Mouse (Mus musculus) 3T3-L1 (cell line): Measurements from ENCODE around the gene Ube2e3.

Experiments
- DNase-seq: peaks from one replicate; pipeline ENCODE4 v3.0.0-alpha.2; 2015; ENCODE audit warnings: low read depth, low spot score

The Ube2e3 gene

DNA sequence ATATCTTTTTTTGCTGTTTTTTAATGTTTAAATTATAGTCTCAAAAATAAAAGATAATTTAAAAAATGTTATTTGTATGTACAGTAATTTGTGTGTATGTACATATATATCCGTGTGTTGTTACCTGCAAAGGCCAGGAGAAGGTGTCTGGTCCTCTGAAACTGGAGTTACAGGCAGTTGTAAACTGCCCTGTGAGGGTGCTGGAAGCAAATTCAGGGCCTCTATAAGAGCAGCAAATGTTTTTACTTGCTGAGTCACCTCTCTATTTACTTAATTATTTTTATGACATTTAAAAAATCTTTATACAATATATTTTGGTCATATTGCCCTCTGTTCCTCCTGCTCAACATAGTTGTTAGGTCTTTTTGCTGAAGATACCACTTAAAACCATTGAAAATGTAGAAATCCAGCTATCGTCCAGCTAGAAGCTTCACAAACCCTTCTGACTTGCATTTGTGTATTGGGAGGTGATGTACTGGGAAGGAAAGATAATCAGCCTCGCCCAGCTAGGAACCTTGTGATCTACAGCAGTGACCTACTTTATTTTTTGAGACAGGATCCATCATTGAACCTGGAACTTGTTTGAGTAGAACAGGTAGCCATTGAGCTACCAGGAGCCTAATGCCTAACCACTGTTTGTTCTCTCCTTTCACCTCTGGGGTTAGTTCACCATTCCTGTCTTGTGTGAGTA lies 15.0 kb downstream of the Ube2e3 start:
- no peak for DNase-seq

DNA sequence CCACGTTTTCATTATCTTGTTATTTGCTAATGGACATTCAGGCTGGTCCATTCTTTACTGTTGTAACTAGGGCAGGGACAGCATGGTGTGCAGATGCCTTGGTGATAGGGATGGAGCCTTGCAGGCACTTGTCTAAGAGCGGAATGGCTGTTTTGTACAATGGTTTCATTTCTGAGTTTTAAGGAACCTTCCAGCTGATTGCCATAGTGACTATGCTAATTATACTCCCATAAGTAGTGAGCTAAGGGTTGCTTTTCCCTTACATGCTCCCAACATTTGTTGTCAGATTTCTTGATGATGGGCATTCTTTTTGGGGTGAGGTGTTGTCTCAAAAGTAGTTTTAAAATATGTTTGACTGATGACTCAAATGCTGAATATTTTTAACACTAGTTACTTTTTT lies 18.5 kb downstream of the Ube2e3 start:
- DNase-seq, result no peak

DNA sequence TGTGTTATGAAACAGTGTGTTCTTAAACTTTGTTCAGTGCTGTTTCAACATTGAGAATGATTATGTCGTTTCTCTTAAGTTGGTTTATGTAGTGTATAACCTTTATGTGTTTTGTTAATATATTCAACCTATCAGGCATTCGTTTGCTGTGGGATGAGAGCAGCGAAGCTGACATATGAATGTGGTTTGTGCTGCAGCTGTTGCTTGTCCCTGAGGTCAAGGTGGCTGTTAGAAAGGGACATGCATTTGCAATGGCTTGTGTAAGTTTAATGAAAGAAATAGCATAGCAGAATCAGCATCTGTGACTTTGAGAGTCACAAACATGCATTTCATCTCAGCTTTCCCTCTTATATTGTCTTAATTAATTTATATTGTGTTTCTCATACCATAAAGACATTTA lies 20.3 kb downstream of the Ube2e3 start:
- DNase-seq, result no peak

DNA sequence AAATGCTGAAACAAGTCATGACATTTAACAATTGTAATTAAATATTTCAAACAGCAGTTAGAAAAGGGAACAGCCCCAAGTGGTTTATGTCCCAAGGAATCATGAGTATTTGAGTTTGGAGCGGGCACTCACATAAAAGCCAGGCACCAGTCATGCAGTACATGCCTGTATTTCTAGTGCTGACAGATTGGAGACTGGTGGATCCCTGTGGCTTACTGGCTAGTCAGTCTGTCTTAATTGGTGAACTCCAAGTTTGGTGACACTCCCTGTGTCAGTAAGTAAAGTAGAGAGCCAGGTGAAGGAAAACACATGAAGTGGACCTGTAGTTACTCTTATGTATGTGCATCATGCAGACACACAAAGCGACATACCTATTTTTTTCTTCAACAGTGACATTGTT lies 27.3 kb downstream of the Ube2e3 start:
- no peak for DNase-seq

DNA sequence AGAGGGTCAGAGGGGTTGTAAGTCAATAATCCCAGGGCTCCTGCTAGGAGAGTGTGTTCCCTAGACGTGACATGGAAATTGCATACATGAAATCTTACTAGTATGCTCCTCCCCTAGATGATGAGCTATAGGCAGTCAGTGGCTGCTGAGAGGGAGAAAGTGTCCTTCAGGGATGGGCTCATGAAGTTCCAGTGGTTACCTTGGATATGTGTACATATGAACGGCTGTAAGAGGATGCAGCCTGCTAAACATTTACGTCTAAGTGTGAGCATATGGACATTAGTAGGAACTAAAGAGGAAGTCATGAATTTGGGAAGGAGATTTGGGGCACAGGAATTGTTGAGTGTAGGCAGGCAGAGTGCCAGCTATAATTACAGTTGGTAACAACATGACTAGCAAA lies 38.0 kb downstream of the Ube2e3 start:
- DNase-seq, result no peak

DNA sequence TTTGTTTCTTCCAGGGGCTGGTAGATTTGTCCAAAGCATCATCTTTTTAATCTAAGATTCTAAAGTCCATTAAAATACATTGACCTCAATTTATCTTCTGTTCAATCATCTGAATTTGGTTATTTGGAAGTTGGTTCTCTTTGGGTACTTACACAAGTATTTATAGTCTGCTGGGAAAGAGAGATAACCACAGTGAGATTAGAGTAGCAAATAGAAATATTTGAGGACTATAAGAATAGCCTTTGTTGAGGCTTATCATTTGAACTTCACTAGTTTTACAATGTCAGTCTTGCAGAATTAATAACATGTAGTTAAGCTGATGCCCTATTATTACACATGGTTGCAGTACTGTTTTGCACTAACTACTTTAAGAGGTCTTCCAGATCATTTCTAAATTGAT lies 43.6 kb downstream of the Ube2e3 start:
- no peak for DNase-seq

DNA sequence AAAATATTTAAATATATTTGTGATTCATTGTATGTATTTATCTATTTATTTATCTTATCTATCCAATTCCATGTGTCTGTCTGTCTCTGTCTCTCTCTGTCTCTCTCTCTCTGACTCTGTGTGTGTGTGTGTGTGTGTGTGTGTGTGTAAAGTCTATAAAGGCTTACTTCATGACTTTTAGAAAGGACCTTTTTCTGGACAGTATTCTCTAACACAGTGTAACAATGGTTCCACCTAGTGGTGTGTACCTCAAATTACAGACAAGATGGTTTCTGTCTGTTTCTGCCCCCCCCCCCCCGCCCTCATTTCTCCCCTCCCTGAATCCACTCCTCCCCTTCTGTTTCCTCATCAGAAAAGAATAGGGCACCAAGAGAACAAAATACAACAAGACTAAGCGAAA lies 46.9 kb downstream of the Ube2e3 start:
- DNase-seq, result peak; percentile 60

DNA sequence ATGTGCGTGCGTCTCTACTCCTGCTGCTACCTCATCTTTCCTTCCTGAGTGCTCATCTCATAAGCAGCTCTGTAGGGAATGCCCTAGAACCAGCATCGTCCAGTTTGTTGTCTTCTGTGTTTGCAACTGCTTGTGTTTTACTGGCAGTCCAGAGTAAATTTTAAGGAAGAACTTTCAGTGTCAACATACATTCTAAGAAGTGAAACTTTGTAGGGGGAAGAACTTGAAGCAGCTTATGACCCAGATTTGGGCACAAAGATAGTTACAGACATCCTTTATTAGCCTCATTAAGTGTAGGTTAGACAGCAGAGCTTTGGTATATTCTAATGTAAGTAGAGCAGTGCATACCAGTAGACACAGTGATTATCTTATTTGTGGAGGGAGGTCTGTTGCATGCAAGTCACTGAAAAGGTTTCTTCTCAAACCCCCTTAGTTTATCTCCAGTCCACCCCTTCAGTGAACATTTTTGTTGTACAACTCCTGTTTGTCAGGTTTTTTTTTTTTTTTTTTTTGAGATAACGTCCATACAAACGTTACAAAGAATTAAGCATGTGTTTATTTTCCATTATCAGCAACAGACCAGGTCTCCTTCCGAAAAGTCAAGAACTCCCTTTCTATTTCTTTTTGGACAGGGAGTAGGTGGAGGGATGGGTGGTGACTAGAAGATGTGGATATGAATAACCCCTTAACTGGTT lies 55.2 kb downstream of the Ube2e3 start:
- DNase-seq, result no peak

DNA sequence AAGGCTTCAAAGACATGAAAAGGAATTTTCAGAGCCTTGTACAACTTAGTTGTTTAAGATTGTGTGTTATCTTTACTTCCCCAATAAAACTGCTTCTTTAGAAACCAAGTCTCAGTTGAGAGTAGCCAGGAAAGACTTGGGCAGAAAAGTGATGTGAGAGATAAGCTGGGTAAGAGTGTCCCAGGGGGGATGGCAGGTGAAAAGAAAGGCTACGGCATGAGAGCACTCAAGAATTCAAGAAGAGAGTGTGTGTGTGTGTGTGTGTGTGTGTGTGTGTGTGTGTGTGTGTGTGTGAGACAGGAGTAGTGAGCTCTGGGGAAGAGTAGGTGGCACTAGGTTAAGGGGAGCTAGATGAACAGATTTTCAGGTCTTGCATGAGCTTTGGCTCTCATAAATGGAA lies 57.9 kb downstream of the Ube2e3 start:
- no peak for DNase-seq

DNA sequence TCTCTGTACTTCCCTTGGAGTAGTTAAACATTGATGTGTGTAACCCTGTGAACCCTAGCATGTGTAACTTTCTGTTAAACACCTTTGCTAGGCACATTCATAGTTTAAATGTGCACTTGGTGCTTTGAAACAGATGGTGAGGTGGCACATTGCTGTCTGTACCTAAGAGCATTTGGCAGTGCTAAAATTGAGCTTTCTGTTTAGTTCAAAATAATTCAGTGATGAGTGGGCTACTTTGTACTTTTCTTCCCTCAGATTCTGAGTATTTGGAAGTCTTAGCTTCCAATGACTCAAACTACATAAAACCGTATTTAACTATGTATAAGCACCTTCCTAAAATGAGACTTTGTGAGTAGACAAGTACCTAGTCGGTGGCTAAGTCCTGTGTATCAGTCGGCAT lies 59.7 kb downstream of the Ube2e3 start:
- peak; percentile 35 for DNase-seq

DNA sequence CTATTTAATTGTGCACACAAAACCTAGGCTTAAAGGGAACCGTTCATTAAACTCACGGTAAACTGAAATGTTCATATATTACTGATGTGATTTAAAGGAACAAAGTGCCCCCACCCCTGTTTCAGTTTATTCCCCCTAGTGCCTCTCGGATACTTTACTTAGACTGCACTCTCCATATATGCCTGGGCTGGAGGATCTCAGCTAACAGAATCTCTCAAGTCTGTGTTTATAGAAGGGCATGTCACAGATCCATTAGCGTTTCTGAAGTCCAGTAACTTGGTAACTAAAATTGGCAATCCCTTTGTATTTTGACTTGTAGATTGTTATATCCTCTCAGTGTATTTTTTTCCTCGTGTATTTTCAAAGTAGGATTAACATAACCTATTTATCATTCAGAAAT lies 60.2 kb downstream of the Ube2e3 start:
- DNase-seq, result no peak

DNA sequence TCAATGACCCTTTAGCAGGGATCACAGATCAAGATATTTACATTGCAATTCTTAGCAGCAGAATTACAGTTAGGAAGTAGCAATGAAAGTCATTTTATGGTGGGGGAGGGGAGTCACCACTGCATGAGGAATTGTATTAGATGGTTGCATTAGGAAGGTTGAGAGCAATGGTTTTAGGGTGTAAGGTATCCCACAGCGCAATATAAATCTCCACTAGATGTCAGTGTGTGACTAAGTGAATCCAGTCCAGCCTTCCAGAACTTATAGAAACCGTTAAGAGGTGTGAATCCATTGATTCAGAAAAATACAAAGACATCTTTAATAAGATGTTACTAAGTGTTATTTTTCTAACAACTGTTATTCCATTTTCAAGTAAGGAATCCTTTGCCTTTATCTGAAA lies 63.4 kb downstream of the Ube2e3 start:
- peak; percentile 53 for DNase-seq

DNA sequence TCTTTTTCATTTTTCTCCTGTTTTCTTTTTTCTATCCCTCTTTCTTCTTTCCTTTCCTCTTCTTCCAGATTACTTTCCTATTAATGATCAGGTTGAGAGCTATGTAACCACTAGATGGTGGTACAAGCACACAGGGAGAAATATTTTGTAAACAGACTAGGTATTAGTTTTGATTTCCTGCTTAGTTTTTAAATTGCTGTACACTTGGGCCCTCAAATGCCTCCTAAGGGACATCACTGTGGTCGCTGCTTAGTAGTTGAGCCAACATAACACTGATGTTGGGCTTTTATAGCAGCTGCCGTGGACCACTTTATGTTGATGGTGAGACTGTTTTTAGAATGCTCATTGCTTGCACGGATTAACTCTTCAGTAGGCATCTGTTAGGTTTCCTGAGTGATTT lies 91.5 kb downstream of the Ube2e3 start:
- DNase-seq, result peak; percentile 71

DNA sequence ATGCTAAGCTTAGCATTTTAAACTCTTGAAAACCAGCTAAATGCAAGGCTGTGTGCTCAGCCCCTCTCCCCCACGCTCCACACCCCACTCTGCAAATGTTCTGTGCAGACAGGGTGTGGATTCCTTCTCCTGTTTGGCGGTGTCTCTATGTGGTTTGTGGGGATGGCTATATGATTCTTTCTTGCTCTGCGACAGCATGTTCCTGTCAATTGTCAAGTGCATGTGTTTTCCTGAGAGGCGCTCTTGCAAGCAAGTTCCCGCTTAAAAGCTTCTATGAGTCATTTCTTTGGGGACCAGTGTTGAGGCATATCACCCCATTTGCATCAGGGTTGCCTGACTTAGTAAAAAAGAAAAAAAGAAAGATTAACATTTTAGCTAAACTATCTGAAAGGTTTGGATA lies 92.4 kb downstream of the Ube2e3 start:
- DNase-seq, result no peak

DNA sequence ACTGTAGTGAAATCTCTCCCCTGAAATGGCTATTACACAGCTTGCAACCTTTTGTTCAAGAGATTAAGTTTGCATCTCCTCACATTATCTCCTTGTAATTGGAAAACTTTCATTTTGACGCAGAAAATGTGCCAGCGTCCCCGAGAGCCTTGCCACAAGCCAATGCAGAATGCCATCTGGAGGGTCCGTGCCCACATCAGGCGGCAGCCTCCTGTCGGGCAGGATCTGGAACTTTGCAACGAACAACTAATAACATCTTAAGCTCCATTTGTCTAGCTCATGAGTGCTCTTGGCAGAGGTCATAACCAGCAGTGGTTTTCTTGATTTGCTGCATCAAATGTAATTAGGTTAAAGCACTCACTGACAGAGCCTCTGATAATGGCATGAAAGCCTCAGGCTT lies 93.1 kb downstream of the Ube2e3 start:
- DNase-seq, result no peak

DNA sequence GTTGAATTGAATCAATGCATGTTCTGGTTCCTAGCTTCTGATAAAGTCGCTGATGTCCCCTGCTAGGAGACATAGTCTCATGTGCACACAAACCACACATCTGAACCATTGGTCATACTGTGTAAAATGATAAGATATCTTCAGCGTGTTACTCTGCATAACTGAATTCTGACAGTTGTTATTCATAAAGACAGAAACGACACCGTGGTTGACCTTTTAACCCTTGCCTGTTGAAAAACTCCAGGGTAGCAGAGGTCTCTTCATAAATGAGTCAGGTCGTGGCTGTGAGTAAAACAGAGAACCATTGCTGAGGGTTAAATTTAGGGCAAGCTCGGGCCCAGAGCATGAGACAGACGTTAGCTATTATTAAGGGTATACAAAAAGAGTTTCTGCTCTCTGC lies 93.7 kb downstream of the Ube2e3 start:
- peak; percentile 34 for DNase-seq

DNA sequence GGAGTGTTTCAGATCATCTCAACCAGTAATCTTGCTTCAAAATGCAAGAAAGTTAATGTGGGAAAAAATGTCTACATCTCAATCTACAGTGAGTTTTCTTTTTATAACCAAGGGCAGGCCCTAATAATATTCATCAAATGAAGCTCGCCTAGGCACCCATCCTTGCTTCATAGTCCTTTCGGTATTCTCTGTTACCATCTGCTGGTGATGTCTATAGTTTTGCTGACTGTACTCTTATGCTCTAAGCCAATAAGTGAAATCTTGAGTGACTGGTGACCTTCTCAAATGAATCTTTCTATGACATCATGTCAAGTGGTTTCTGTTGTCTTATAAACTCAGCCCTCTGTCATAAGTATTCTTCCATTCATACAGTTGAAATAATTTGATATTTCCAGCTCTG lies 97.1 kb downstream of the Ube2e3 start:
- no peak for DNase-seq

DNA sequence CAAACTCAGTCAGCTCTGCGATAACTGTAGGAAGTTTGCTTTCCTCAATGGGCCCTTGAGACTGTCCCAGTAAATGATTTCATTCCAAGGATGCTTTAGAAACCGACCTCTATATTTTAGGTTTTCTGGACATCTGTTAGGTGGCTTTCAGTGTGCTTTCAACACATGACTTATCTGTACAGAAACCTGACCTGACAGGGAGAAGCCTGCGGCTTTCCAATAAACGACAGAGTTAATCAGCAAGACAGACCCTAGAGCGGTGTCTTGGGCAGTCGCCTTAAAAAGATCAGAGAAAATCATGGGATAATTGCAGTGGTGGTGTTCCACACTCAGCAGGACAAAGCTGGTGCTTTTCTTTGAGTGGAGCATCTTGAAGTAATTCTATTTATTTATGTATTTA lies 97.5 kb downstream of the Ube2e3 start:
- no peak for DNase-seq

DNA sequence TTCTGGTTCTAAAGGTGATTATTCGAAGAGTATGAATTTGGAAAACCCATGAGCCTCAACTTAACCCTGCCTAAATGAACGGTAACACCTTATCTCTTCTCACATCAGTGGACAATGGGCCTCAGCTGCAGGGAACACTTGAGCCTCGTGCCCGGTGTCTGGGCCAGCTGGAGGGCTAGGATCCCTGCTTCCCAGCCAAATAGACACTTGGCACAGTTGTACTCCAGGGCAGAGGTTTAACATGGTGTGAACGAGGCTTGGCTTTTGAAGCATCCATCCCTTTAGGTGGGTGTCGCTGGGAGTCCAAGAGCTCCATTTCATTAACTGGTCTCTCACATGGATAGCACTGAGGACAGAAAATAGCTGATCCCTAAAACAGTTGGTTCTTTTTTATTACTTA lies 102.2 kb downstream of the Ube2e3 start:
- no peak for DNase-seq
